Mouse (Mus musculus): ENCODE measurements around the gene Plekho2.
A peak's percentile ranks its signal among the peaks of the same experiment; 100 is the strongest.

Plekho2 gene

DNA sequence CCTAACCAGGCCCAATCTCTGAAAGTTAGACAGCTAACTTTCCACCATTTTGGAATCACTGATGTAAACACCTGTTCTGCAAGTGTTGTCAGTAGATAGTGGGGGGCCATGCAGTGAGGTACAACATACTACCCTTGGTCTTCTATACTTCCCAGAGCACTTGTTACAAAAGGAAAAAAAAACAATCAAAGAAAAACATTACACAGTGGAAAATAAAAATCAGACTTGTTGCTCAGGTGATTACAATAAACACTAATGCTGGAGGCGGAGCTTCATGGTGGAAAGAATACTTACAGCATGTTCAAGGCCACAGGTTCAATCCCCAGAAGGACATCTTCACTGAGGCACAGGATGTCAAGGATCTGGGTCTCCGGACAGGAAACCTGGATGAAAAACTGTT lies 27.1 kb downstream of the Plekho2 start:
- DNase-seq (ENCODE audit: low spot score) = no peak

DNA sequence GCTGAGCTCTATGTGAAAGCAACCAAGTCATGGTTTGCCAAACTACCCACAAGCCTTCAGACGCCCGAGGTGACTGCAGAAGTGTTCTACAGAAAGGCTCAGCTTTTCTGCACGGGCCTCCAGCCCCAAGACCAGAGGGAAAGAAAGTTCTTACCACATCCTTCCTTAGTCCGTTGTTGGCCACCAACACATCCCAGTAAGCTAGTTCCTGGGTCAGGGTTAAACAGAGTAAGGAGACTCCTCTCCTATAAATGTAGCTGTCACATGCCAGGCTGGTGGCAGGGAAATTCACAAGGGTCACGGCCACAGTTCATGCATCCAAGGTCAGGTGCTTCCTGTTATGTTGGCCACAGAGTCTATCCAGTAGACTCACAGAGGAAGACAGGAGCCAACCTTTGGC lies 27.7 kb downstream of the Plekho2 start:
- DNase-seq (ENCODE audit: low spot score) = no peak

DNA sequence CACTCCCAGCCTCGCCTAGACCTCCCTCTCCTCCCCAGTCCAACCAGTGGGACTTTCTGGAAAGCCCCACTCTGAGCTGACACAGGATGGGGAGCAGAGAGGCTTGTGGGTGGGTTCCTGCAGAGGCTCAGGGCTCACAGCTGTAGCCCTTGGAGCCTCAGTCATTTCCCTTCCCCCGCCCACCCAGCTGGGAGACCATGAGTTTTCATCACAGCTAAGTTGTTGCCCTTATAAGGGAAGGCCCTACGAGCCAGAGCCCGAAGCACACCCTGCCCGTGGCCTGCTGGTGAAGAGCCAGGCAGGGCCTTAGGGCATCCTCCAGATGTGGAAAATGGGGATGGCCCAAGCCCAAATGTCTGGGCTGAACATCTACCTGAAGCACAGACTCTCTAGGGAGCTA lies 28.8 kb downstream of the Plekho2 start:
- peak; percentile 89 for DNase-seq (ENCODE audit: low spot score)

DNA sequence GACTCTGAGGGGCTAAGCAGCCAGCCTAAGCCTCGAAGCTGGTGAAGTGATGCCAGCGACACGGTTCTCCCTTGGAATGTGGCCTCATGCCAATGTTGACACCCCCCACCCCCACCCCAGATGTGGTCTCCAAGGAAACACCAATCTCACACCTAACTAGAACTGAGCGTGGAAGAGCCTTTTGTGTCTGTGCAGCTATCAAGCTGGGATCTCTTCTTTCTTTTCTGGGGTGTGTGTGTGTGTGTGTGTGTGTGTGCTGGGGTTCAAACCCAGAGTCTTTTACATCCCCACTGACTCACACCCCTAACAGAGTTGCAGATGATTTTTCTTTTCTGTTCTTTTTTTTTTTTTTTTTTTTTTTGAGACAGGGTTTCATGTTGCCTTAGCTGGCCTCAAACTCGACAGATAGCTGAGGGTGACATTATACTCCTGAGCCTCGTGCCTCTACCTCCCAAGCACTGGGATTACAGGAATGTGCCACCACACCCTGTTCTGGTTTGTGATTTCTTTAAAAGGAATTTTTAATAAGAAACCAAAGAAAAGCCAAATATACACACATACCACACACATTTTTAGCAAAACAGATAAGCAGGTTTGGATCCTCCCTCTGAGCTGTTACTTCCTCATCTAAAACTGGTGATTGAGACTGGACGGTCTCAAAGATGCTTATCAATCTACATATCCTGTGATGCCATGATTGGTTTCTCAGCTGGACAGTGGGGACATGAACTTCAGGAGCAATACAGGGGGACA lies 29.6 kb downstream of the Plekho2 start:
- no peak for DNase-seq (ENCODE audit: low spot score)

DNA sequence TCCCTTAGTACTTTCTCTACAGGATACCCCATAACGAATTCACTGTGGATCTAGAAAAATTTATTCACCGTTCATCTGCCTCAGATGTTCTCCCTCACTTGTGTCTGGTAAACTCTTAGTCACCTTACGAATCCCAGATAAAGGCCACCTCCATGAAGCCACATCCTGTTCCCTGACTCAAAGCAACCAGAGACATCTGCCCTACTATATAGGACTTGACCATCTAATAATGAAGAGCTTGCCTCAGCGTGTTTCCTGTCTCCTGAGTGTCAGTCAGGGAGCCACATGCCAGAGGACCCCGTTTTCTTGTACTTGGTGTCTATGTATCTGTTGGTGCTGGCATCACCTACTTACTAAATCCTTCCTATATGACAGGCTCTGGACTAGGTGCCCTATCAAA lies 30.2 kb downstream of the Plekho2 start:
- no peak for DNase-seq (ENCODE audit: low spot score)

DNA sequence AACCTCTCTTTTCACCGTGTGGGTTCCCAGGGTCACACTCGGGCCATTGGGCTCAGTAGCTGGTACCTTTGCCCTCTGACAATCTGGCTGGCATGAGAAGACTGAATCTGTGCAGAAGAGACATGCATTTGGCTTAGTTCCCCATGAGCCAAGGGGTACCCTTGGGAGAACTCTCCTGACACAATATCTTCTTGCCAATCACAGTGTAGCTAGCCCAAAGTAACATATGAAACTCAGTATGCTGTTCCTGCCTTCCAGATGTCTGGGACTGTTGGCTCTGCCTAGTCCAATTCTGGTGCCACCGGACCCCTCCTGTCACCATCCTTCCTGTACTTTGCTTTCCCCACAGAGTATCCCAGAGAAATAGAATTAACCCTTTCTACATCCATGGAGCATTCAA lies 30.7 kb downstream of the Plekho2 start:
- DNase-seq (ENCODE audit: low spot score) = peak; percentile 84

DNA sequence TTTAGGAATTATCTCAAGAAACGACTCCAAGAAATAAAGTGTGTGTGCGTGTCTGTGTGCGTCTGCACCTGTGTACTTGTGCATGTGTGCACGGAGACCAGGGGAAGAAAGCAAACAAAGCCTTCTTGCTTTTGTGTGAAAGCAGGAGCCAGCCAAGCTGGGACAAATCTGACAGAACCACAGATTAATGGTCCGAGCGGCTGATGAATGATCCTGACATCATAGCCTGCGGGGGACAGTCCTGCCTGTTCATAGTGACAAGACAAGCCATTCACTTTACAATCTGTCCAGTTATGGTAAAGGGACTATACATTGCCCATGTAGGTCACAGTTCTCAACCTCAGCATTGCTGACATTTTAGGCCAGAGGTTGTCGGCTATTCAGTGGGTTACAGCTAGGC lies 31.5 kb downstream of the Plekho2 start:
- no peak for DNase-seq (ENCODE audit: low spot score)

DNA sequence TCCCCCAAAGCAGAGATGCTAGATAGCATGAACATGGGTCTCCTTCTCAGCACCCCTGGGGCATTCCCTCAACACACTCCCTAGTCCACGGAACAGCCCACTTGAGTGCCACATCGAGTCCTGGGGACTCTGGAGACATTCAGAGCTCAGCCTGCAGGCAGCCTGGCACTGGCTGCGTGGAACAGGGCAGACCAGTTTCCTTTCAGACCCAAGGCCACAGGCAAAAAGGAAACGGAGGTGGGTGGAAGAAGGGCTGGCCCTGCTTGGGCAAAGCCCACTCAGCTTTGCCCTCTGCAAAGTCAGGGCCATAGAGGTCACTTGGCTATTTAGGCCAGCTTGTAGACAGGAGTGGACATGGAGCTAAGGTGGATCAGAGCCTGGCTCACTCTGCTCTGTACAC lies 32.0 kb downstream of the Plekho2 start:
- no peak for DNase-seq (ENCODE audit: low spot score)

DNA sequence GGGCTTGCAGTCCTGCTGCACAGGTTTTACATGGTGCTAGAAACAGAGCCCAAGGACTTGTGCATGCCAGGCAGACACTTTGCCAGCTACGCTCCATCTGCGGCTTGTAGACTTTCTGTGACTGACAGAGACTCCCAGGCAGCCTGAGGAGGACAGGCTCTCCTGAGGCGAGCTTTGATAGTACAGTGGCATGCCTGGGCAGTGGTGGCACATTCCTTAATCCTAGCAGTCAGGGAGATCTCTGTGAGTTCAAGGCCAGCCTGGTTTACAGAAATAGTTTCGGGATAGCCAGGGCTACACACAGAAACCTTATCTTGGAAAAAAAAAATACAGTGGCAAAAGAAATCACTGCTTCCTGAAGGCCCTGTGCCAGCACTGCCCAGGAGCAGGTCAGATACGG lies 32.7 kb downstream of the Plekho2 start:
- DNase-seq (ENCODE audit: low spot score) = no peak

DNA sequence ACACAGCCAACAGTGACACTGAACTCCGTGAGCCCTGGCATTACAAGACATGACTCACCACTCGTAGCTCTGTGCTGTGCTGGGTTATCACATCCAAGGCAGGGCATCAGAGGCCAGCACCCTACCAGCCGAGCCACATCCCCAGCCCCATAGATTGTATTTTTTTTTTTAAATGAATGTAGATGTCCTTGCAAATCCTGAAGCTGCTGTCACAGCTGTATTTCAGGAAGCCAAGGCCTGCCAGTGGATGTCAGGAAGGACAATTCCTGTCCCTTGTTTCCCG lies 33.5 kb downstream of the Plekho2 start:
- peak; percentile 76 for DNase-seq (ENCODE audit: low spot score)

DNA sequence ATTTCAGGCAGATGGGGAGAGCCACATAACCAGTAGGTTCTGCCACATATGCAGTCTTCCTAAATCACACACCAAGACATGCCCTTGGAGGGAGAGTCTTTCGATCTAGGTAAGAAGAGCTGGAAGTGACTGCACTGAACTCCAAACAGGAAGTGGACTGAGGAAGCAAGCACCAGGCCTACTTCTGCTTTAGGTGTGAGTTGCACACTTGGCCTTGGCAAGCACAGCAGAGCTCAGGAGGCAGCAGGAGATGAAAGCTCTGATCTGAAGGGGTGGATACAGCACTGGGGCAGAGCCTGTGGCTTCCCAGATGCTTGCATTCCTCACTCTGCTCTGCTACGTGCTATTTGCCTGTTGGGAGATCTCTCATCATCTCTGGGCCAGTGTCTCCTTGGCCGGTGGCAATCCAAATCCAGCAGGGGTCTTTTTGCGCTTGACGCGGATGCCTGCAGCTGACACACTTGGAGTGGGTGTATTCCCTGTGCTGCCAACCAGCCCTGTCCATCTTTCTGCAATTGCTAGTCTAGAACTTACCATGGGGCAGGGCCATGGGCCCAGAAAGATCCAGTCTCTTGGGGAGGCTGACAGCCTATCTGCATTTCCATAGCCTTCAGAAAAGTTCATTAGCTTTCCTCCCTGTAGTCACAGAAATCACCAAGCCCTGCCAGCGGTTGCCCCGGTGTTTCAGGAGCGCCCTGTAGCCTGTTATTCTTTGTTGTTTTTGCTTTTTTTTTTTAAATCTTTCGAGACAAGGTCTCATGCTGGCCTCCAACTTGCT lies 34.0 kb downstream of the Plekho2 start:
- no peak for DNase-seq (ENCODE audit: low spot score)

DNA sequence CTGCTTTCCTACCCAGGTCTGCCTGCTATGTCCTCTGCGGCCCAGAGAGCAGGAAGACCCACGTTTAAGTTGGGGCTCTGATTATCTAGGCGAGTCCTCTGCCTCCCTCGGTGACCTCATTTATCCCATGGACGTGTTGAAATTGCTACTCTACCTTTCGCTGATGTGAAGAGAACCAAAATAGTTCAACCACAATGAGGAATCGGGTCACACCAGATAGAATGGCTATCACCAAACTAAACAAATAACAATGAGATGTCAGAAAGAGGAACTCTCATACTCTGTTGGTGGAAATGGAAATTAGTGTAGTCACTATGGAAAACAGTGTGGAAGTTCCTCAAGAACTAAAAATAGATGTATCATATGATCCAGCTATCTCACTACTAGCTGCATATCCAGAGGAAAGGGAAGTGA lies 37.7 kb downstream of the Plekho2 start:
- DNase-seq (ENCODE audit: low spot score) = no peak

DNA sequence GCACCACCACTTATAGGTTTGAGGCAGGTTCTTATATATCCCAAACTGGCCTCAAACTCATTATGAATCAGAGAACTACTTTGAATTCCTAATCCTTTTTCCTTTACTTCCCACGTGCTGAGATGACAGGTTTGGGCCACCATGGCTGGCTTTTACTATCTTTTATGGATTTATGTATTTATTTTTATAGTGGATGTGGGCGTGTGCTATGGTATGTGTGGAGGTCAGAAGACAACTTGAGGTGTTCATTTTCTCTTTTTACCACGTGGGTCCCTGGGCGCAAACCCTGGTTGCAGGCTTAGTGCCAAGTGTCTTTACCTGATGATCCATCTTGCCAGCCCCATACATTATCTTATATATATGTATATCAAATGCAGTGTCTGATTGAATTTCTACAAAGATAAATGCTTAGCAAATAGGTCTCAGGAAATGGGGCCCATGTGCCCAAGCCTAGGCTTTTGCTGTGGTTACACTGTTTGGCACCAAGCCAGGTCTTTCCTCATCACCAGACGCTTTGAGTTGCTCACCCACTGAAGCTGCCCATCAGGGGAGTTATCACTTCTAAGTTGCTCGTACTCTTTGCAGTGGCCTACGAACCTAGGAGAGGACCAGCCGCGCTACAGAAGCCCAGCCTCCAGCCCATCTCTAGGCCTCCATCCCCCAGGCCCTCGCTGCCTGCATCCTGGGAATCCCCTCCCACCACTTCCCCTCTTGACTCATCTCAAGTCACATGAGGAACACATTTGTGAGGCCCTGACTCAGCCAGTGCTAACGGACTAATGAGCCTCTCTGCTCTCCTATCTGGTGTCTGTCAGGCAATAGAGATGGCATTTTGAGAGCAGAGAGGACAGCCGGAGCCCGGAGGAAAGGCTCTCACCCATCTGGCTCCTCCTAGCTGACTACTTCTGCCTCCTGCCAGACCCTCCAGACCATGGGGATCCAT lies 38.4 kb downstream of the Plekho2 start:
- DNase-seq (ENCODE audit: low spot score) = peak; percentile 78

DNA sequence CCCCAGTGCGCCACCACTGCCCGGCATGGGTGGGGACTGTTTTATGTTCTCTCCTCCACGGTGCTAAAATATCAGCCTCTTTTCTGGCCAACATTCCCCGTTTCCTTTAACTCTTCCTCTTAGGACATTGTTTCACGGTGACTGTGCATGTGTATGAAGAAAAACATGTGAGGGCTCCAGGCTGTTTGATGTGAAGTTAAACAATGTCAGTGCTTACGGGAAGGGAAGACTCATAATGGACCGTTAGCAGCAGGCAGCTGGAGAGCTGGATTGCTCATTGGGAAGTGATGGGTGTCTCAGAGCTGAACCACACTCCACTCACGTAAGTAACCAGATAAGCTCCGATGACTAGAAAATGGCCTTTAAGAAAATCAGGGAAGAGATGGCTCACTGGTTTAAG lies 40.1 kb downstream of the Plekho2 start:
- no peak for DNase-seq (ENCODE audit: low spot score)

DNA sequence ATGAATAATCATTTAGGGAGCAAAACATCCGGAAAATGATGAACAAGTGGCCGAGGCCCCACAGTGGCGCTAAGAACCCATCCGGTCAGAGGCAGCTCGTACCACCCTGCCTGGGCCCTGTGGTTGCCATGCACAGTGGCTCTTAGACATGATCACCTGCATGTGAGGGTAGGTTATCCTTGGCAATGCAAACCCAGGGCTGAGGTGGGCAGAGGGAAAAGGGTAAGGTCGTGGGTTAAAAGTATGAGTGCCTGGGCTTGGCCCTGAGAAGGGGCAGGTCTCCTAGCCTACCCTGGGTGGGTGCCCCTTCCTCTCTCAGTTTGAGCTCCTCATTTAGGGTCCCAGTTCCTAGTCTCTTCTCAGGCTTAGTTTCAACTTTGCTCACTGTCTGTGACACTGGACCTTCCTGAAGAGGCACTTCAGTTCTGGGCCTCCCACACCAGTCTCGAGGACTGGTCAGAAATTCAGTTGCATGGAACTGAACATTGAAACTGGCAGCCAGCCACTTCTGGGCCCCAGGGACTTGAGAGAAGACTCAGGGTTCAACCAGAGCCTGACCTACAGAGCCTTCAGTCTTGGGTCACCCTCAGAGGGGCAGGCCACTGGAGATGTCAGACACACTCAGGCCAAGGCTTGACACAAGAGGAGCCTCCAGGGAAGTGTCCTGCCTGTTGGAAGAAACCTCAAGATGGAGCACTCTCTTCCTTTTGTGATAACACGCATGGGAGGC lies 41.8 kb downstream of the Plekho2 start:
- peak; percentile 74 for DNase-seq (ENCODE audit: low spot score)

DNA sequence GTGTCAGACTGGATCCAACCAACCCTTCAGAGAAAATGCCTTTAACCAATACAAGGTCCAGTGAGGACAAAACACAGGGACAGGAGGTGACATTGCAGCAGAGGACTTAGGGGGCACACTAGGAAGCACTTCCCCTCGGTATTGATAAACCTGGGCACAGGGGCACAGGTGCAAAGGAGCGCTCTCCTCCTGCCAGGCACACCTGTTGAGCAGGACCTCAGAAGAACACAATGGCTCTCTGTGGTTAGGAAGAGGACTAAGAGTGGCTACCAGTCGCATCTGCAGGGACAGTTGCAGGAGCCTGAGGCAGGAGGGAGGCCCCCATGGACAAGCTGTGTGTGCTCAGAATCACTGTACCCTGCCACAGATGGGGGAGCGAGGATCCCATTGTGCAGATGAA lies 43.3 kb downstream of the Plekho2 start:
- DNase-seq (ENCODE audit: low spot score) = no peak

DNA sequence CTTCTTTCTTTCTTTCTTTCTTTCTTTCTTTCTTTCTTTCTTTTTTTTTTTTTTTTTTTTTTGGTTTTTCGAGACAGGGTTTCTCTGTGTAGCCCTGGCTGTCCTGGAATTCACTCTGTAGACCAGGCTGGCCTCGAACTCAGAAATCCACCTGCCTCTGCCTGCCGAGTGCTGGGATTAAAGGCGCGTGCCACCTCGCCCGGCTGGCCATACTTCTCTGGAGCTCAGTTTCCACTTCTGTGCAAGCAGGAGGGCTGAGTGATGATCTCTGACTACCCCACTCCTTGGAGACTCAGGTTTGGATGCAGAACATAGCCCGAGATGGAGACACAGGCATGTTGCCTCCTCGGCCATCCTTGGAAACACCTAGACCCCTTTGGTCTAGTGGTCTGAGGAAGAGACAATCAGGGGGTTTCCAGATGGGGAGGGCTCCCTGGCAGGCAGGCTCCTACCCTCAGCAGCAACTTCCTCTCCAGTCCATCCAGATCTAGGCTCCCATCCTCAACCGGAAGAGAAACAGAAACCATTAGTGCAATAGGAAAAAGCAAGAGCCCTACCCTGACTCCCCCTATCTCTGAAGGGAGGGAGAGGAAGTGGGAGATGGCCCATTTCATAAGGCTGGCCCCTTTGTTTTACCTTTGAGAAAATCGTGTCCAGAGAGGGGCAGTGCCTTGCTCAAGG lies 43.9 kb downstream of the Plekho2 start:
- no peak for DNase-seq (ENCODE audit: low spot score)

DNA sequence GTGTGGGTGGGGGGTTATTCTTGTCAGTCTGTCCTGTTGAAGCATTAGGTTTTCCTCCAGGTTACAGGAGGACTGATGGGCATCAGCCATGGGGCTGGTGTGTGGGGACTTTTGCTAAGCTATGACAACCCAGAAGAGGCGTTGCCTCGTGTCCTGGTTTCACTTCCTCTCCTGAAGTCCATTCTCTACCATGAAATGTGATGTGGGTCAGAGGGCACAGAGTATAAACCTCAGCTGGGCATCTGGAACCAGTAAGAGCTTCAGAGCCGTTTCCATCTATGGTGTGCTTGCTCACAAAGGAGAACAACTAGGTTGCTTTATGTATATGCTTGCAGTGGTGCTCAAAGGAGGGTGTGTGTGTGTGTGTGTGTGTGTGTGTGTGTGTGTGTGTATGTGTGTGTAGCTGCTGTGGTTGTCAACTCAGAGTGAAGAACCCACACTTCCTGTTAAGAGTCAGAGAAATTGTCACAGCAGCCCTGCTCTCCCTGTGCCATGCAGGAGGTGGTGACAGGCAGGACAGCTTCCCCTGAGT lies 44.6 kb downstream of the Plekho2 start:
- no peak for DNase-seq (ENCODE audit: low spot score)

DNA sequence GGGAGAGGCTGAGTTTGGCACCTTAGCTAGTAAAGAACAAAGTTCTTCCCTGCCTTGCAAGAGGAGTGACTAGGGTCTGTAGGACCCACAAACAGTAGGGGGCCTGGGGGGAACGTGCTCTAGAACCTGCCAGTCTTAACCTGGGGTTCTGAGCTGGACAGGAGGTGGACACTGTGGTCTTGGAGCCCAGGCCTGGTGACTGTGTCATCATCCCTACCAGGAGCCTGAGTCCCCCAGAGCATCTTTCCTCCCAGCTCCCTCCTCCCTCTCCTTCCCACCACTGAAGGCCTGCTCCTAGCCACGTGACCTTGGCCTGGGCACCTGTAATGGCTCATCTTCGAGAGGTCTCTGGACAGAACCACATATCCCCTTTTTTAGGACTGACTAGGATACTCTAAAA lies 45.7 kb downstream of the Plekho2 start:
- no peak for DNase-seq (ENCODE audit: low spot score)

DNA sequence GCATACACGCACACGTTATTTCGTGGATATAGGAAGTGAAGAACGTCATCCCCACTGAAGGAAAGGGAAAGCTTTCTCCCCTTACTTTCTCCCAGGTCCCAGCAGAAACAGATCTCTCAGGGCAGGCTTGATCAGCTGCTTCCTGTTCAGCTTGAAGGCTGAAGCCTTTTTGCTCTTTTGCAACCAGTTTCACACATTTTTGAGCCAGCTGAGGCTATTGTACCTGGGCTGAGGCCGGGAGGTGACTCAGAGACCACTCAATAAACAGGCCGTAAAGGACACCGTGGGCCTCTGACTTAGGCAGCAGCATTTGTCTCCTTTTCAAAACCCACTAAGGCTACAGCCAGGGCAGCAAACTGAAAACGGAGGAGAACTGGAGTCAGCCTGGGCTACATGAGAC lies 46.9 kb downstream of the Plekho2 start:
- no peak for DNase-seq (ENCODE audit: low spot score)

DNA sequence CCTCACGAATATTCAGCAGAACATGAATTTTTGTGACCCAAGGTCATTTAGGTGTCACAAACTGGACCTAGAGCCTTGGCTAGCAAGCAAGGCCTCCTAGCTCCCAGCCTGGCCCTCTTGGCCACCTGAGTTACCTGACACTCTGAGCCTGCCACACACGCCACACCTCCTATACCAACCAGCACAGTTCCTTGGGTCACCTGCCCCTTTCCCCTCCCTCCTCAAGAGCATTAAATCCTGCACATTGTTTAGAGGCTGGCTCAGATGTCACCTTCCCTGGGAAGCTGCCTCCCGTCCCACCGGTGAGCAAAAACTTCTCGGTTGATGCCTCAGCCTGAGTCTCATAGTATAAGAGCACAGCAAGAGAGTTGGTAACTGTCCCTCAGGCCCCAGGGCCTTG lies 48.6 kb downstream of the Plekho2 start:
- no peak for DNase-seq (ENCODE audit: low spot score)

Measured in adipocyte (in vitro differentiated cells).